Mouse (Mus musculus): Measurements from ENCODE around the gene Lrtm1. TPM values are rescaled to one million over a fixed set of nuclear protein-coding genes. Genes with fewer than 3 reads are reported as not detected.

Gene Lrtm1
- polyA plus RNA-seq, 1 experiment from 2014 or later, result 1.1 TPM

GRCm38 (mm10) chr14:29014680-29015079, 3.3 kb upstream of the Lrtm1 start:
- 0 out of 2 replicates have a peak, but pooled peaks cover 3% of the 10 kb centered on the region for H3K9me3 ChIP-seq (replicated peaks)
- ATAC-seq (ENCODE audit: insufficient number of reproducible peaks, low FRiP score), result no peak
- H3K36me3 ChIP-seq, result no peaks in the 10 kb centered on the region
- 0 out of 2 replicates have a peak, but pooled peaks cover 5% of the 10 kb centered on the region for H3K27me3 ChIP-seq (replicated peaks)
- WGBS, result 73% methylated on average over 2 of the region's 2 CpGs
- no peak overlapping the region for H3K27ac ChIP-seq (ENCODE audit: poor library complexity, severe bottlenecking)
- no peak overlapping the region for H3K4me2 ChIP-seq
- no peak overlapping the region for H3K4me3 ChIP-seq
- peaks cover 24% of the 10 kb centered on the region for H3K4me1 ChIP-seq (replicated peaks)
- no peak overlapping the region for H3K9ac ChIP-seq

GRCm38 (mm10) chr14:29015896-29016295, 2.1 kb upstream of the Lrtm1 start:
- ATAC-seq (ENCODE audit: insufficient number of reproducible peaks, low FRiP score), result no peak
- Histone ChIP-seq H3K27me3 (replicated peaks) (0 out of 2 replicates have a peak, but pooled peaks cover 5% of the 10 kb centered on the region), H3K4me3 (no peak overlapping the region), H3K36me3 (no peaks in the 10 kb centered on the region), H3K4me1 (replicated peaks) (peaks cover 17% of the 10 kb centered on the region), H3K27ac (ENCODE audit: poor library complexity, severe bottlenecking) (no peak overlapping the region), H3K4me2 (no peak overlapping the region), H3K9ac (no peak overlapping the region), H3K9me3 (replicated peaks) (0 out of 2 replicates have a peak, but pooled peaks cover 3% of the 10 kb centered on the region)
- WGBS, result 68% methylated on average over 5 of the region's 5 CpGs

- Histone ChIP-seq H3K36me3 (no peaks in the 10 kb centered on the region), H3K4me1 (replicated peaks) (peaks cover 17% of the 10 kb centered on the region), H3K4me3 (no peak overlapping the region; the same call in 1 of the 2 replicates), H3K4me2 (peak overlapping the region; percentile 37), H3K27me3 (replicated peaks) (0 out of 2 replicates have a peak, but pooled peaks cover 5% of the 10 kb centered on the region), H3K27ac (ENCODE audit: poor library complexity, severe bottlenecking) (peak overlapping the region; percentile 43; the same call in 1 of the 2 replicates), H3K9ac (no peak overlapping the region), H3K9me3 (replicated peaks) (no peaks in the 10 kb centered on the region)
- WGBS, result 29% methylated on average over 7 of the region's 7 CpGs
- no peak for ATAC-seq (ENCODE audit: insufficient number of reproducible peaks, low FRiP score)
These were observed 450 bp downstream of the Lrtm1 start for GRCm38 (mm10) chr14:29018316-29019000.

- no peaks in the 10 kb centered on the region for H3K9me3 ChIP-seq (replicated peaks)
- no peak overlapping the region for H3K4me2 ChIP-seq
- H3K36me3 ChIP-seq, result no peaks in the 10 kb centered on the region
- ATAC-seq (ENCODE audit: insufficient number of reproducible peaks, low FRiP score), result no peak
- H3K9ac ChIP-seq, result no peak overlapping the region
- H3K27me3 ChIP-seq (replicated peaks), result no peaks in the 10 kb centered on the region
- H3K4me3 ChIP-seq, result no peak overlapping the region
- H3K27ac ChIP-seq (ENCODE audit: poor library complexity, severe bottlenecking), result no peak overlapping the region
- peaks cover 21% of the 10 kb centered on the region for H3K4me1 ChIP-seq (replicated peaks)
- WGBS, result 76% methylated on average over 4 of the region's 4 CpGs
These were observed 3.3 kb downstream of the Lrtm1 start for GRCm38 (mm10) chr14:29021295-29021694.

GRCm38 (mm10) chr14:29023246-29023645, 5.2 kb downstream of the Lrtm1 start:
- H3K9me3 ChIP-seq (replicated peaks), result no peaks in the 10 kb centered on the region
- H3K27ac ChIP-seq (ENCODE audit: poor library complexity, severe bottlenecking), result no peak overlapping the region
- no peak overlapping the region for H3K9ac ChIP-seq
- no peak for ATAC-seq (ENCODE audit: insufficient number of reproducible peaks, low FRiP score)
- H3K4me1 ChIP-seq (replicated peaks), result peaks cover 8% of the 10 kb centered on the region
- WGBS, result 89% methylated on average over 4 of the region's 4 CpGs
- H3K4me2 ChIP-seq, result no peak overlapping the region
- H3K36me3 ChIP-seq, result no peaks in the 10 kb centered on the region
- H3K4me3 ChIP-seq, result no peak overlapping the region
- H3K27me3 ChIP-seq (replicated peaks), result no peaks in the 10 kb centered on the region

GRCm38 (mm10) chr14:29025335-29025734, 7.3 kb downstream of the Lrtm1 start:
- Histone ChIP-seq H3K4me3 (no peak overlapping the region), H3K27ac (ENCODE audit: poor library complexity, severe bottlenecking) (no peak overlapping the region), H3K4me1 (replicated peaks) (peaks cover 9% of the 10 kb centered on the region), H3K9ac (no peak overlapping the region), H3K4me2 (no peak overlapping the region), H3K27me3 (replicated peaks) (peaks cover 3% of the 10 kb centered on the region; the same call in 1 of the 2 replicates), H3K36me3 (no peaks in the 10 kb centered on the region), H3K9me3 (replicated peaks) (no peaks in the 10 kb centered on the region)
- no peak for ATAC-seq (ENCODE audit: insufficient number of reproducible peaks, low FRiP score)
- 59% methylated on average over 6 of the region's 6 CpGs for WGBS

- Histone ChIP-seq H3K9ac (no peak overlapping the region), H3K9me3 (replicated peaks) (no peaks in the 10 kb centered on the region), H3K27ac (ENCODE audit: poor library complexity, severe bottlenecking) (no peak overlapping the region), H3K36me3 (no peaks in the 10 kb centered on the region), H3K4me1 (replicated peaks) (peaks cover 17% of the 10 kb centered on the region), H3K4me2 (no peak overlapping the region), H3K4me3 (no peak overlapping the region), H3K27me3 (replicated peaks) (peaks cover 3% of the 10 kb centered on the region; the same call in 1 of the 2 replicates)
- ATAC-seq (ENCODE audit: insufficient number of reproducible peaks, low FRiP score), result no peak
- WGBS, result 83% methylated on average over 5 of the region's 5 CpGs
These were observed 9.3 kb downstream of the Lrtm1 start for GRCm38 (mm10) chr14:29027276-29027675.

GRCm38 (mm10) chr14:29028391-29029106, 10.5 kb downstream of the Lrtm1 start:
- 76% methylated on average over 6 of the region's 6 CpGs for WGBS
- Histone ChIP-seq H3K4me1 (replicated peaks) (peaks cover 17% of the 10 kb centered on the region), H3K9ac (no peak overlapping the region), H3K27ac (ENCODE audit: poor library complexity, severe bottlenecking) (no peak overlapping the region), H3K9me3 (replicated peaks) (no peaks in the 10 kb centered on the region), H3K36me3 (no peaks in the 10 kb centered on the region), H3K4me2 (no peak overlapping the region), H3K27me3 (replicated peaks) (peaks cover 3% of the 10 kb centered on the region; the same call in 1 of the 2 replicates), H3K4me3 (no peak overlapping the region)
- no peak for ATAC-seq (ENCODE audit: insufficient number of reproducible peaks, low FRiP score)

GRCm38 (mm10) chr14:29029107-29029469, 11.1 kb downstream of the Lrtm1 start:
- ATAC-seq (ENCODE audit: insufficient number of reproducible peaks, low FRiP score), result no peak
- Histone ChIP-seq H3K9me3 (replicated peaks) (no peaks in the 10 kb centered on the region), H3K36me3 (no peaks in the 10 kb centered on the region), H3K9ac (no peak overlapping the region), H3K4me2 (no peak overlapping the region), H3K4me3 (no peak overlapping the region), H3K27me3 (replicated peaks) (peaks cover 3% of the 10 kb centered on the region; the same call in 1 of the 2 replicates), H3K27ac (ENCODE audit: poor library complexity, severe bottlenecking) (no peak overlapping the region), H3K4me1 (replicated peaks) (peaks cover 17% of the 10 kb centered on the region)
- 80% methylated on average over 2 of the region's 2 CpGs for WGBS

GRCm38 (mm10) chr14:29029896-29030420, 11.9 kb downstream of the Lrtm1 start:
- H3K36me3 ChIP-seq, result no peaks in the 10 kb centered on the region
- no peak for ATAC-seq (ENCODE audit: insufficient number of reproducible peaks, low FRiP score)
- peaks cover 3% of the 10 kb centered on the region; the same call in 1 of the 2 replicates for H3K27me3 ChIP-seq (replicated peaks)
- no peak overlapping the region for H3K4me2 ChIP-seq
- H3K4me3 ChIP-seq, result no peak overlapping the region
- H3K9me3 ChIP-seq (replicated peaks), result no peaks in the 10 kb centered on the region
- no peak overlapping the region for H3K27ac ChIP-seq (ENCODE audit: poor library complexity, severe bottlenecking)
- no peak overlapping the region for H3K9ac ChIP-seq
- peaks cover 17% of the 10 kb centered on the region for H3K4me1 ChIP-seq (replicated peaks)
- 46% methylated on average over 11 of the region's 11 CpGs for WGBS

- WGBS, result 53% methylated on average over 9 of the region's 9 CpGs
These were observed 12.5 kb downstream of the Lrtm1 start for GRCm38 (mm10) chr14:29030519-29030918.

More at GRCm38 (mm10) chr14:29030519-29030918, 12.5 kb downstream of the Lrtm1 start:
- no peak overlapping the region for H3K4me2 ChIP-seq
- ATAC-seq (ENCODE audit: insufficient number of reproducible peaks, low FRiP score), result no peak
- no peaks in the 10 kb centered on the region for H3K36me3 ChIP-seq
- no peak overlapping the region for H3K27ac ChIP-seq (ENCODE audit: poor library complexity, severe bottlenecking)
- peaks cover 3% of the 10 kb centered on the region; the same call in 1 of the 2 replicates for H3K27me3 ChIP-seq (replicated peaks)
- H3K4me3 ChIP-seq, result no peak overlapping the region
- no peaks in the 10 kb centered on the region for H3K9me3 ChIP-seq (replicated peaks)
- H3K4me1 ChIP-seq (replicated peaks), result peaks cover 17% of the 10 kb centered on the region
- H3K9ac ChIP-seq, result no peak overlapping the region
